Mouse (Mus musculus) CH12.LX (cell line): Measurements from ENCODE around the gene Kcnc2. TPM values are rescaled to one million over a fixed set of nuclear protein-coding genes. Genes with fewer than 3 reads are reported as not detected.

ENCODE experiments used
- DNase-seq: peaks from one replicate; pipeline ENCODE4 v3.0.0-alpha.2; 2013; ENCODE audit errors: extremely low read depth
- H3K27ac ChIP-seq: 2 replicates; pipeline ENCODE4 v1.5.1; 2012; ENCODE audit warnings: low read depth, mild to moderate bottlenecking, control low read depth, moderate library complexity; ENCODE audit not compliant: insufficient read depth
- H3K27me3 ChIP-seq: replicated peaks from 2 replicates; pipeline ENCODE3; 2012; ENCODE audit warnings: inconsistent platforms
- H3K36me3 ChIP-seq, 2 experiments: replicated peaks in 1 of 2; 2 replicates each; pipeline versions ENCODE3 to v1.6.1; 2012; ENCODE audit warnings: inconsistent platforms in 1 of 2, low read length in 1 of 2, mild to moderate bottlenecking in 1 of 2, mixed read lengths in 1 of 2, moderate library complexity in 1 of 2; ENCODE audit not compliant: control insufficient read depth in 1 of 2, insufficient read depth in 1 of 2
- H3K4me1 ChIP-seq, 2 experiments: 2 replicates each; pipeline ENCODE4 v1.6.1; 2012; ENCODE audit warnings: inconsistent platforms in 1 of 2, moderate library complexity in 1 of 2; ENCODE audit not compliant: insufficient read depth in 2 of 2, control insufficient read depth in 1 of 2
- H3K4me2 ChIP-seq: 2 replicates; pipeline ENCODE4 v1.6.1; 2012; ENCODE audit warnings: low read depth, mild to moderate bottlenecking, control low read depth; ENCODE audit not compliant: poor library complexity, insufficient read depth, severe bottlenecking
- H3K4me3 ChIP-seq, 3 experiments: fragments of 150-350 bp in 1 of 3; sonication (generic) in 1 of 3; replicated peaks in 1 of 3; 2 replicates each; pipeline versions ENCODE3 to v1.5.1; 2011 to 2012; ENCODE audit warnings: low read depth in 2 of 3, low read length in 2 of 3, mild to moderate bottlenecking in 2 of 3, moderate library complexity in 2 of 3, control low read depth in 1 of 3, improper control_type of control experiment in 1 of 3, inconsistent platforms in 1 of 3, mixed read lengths in 1 of 3; ENCODE audit not compliant: poor library complexity in 1 of 3
- H3K79me2 ChIP-seq: replicated peaks from 2 replicates; pipeline ENCODE4 v1.6.1; 2012; ENCODE audit warnings: mild to moderate bottlenecking, moderate library complexity; ENCODE audit not compliant: control insufficient read depth, poor library complexity, insufficient read depth, severe bottlenecking; ENCODE audit errors: extremely low read depth
- H3K9ac ChIP-seq: 2 replicates; pipeline ENCODE4 v1.6.1; 2012; ENCODE audit warnings: low read depth, mild to moderate bottlenecking, control low read depth, moderate library complexity; ENCODE audit not compliant: insufficient read depth
- H3K9me3 ChIP-seq: replicated peaks from 2 replicates; pipeline ENCODE3; 2012; ENCODE audit warnings: low read length, inconsistent platforms, mixed read lengths
- BHLHE40 ChIP-seq: IDR thresholded peaks from 2 replicates; pipeline ENCODE4 v1.6.1; 2011; ENCODE audit warnings: mild to moderate bottlenecking, low read depth, low read length, improper control_type of control experiment
- CHD2 ChIP-seq: IDR thresholded peaks from 2 replicates; pipeline ENCODE4 v1.6.1; 2011; ENCODE audit warnings: low read length, improper control_type of control experiment
- CTCF ChIP-seq, 2 experiments: IDR thresholded peaks in 1 of 2; conservative IDR thresholded peaks in 1 of 2; 2 replicates each; pipeline ENCODE4 v1.5.1; 2011 to 2012; ENCODE audit warnings: low read depth in 2 of 2, low read length in 2 of 2, improper control_type of control experiment in 1 of 2, inconsistent platforms in 1 of 2, mild to moderate bottlenecking in 1 of 2, moderate library complexity in 1 of 2
- ELF1 ChIP-seq: IDR thresholded peaks from 2 replicates; pipeline ENCODE4 v1.6.1; 2014; ENCODE audit warnings: low read depth, mild to moderate bottlenecking, inconsistent platforms, low read length, improper control_type of control experiment
- GABPA ChIP-seq: IDR thresholded peaks from 2 replicates; pipeline ENCODE4 v1.6.1; 2012; ENCODE audit warnings: low read depth, low read length, improper control_type of control experiment, inconsistent platforms; ENCODE audit not compliant: insufficient replicate concordance
- JUN ChIP-seq: IDR thresholded peaks from 2 replicates; pipeline ENCODE4 v1.6.1; 2011; ENCODE audit warnings: low read depth, mild to moderate bottlenecking, low read length, improper control_type of control experiment, moderate library complexity; ENCODE audit not compliant: insufficient read depth
- MAFK ChIP-seq: IDR thresholded peaks from 2 replicates; pipeline ENCODE4 v1.6.1; 2011; ENCODE audit warnings: low read length, improper control_type of control experiment; ENCODE audit not compliant: insufficient replicate concordance
- MAZ ChIP-seq: IDR thresholded peaks from 2 replicates; pipeline ENCODE4 v1.6.1; 2012; ENCODE audit warnings: low read depth, mild to moderate bottlenecking, inconsistent platforms, low read length, improper control_type of control experiment, moderate library complexity
- MXI1 ChIP-seq: IDR thresholded peaks from 2 replicates; pipeline ENCODE4 v1.6.1; 2011; ENCODE audit warnings: mild to moderate bottlenecking, low read depth, low read length, improper control_type of control experiment
- MYC ChIP-seq: IDR thresholded peaks from 2 replicates; pipeline ENCODE4 v1.6.1; 2011; ENCODE audit warnings: low read depth, mild to moderate bottlenecking, improper control_type of control experiment, low read length
- NELFE ChIP-seq: IDR thresholded peaks from 2 replicates; pipeline ENCODE4 v1.6.1; 2011; ENCODE audit warnings: low read depth, low read length, improper control_type of control experiment
- NRF1 ChIP-seq: IDR thresholded peaks from 2 replicates; pipeline ENCODE4 v1.6.1; 2014; ENCODE audit warnings: low read depth, mild to moderate bottlenecking, inconsistent platforms, low read length, improper control_type of control experiment, moderate library complexity
- PAX5 ChIP-seq: IDR thresholded peaks from 2 replicates; pipeline ENCODE4 v1.6.1; 2012; ENCODE audit warnings: low read length, inconsistent platforms, mixed read lengths
- RCOR1 ChIP-seq: conservative IDR thresholded peaks from 2 replicates; pipeline ENCODE4 v1.6.1; 2012; ENCODE audit warnings: low read depth, mild to moderate bottlenecking, inconsistent platforms, low read length, improper control_type of control experiment
- SIN3A ChIP-seq: IDR thresholded peaks from 2 replicates; pipeline ENCODE4 v1.6.1; 2012; ENCODE audit warnings: low read length, improper control_type of control experiment, inconsistent platforms
- SMC3 ChIP-seq: IDR thresholded peaks from 2 replicates; pipeline ENCODE4 v1.6.1; 2011; ENCODE audit warnings: low read depth, low read length, improper control_type of control experiment
- TBP ChIP-seq: conservative IDR thresholded peaks from 2 replicates; pipeline ENCODE4 v1.6.1; 2011; ENCODE audit warnings: low read depth, low read length, improper control_type of control experiment
- TCF12 ChIP-seq: IDR thresholded peaks from 2 replicates; pipeline ENCODE4 v1.6.1; 2014; ENCODE audit warnings: low read depth, mild to moderate bottlenecking, inconsistent platforms, low read length, improper control_type of control experiment
- USF1 ChIP-seq: IDR thresholded peaks from 2 replicates; pipeline ENCODE4 v1.6.1; 2014; ENCODE audit warnings: low read depth, mild to moderate bottlenecking, inconsistent platforms, low read length, improper control_type of control experiment
- USF2 ChIP-seq: conservative IDR thresholded peaks from 2 replicates; pipeline ENCODE4 v1.6.1; 2011; ENCODE audit warnings: low read depth, low read length, improper control_type of control experiment
- ZC3H11A ChIP-seq: IDR thresholded peaks from 2 replicates; pipeline ENCODE4 v1.6.1; 2012; ENCODE audit warnings: low read depth, mild to moderate bottlenecking, inconsistent platforms, low read length, improper control_type of control experiment
- ZKSCAN1 ChIP-seq: IDR thresholded peaks from 2 replicates; pipeline ENCODE4 v1.6.1; 2012; ENCODE audit warnings: low read depth, inconsistent platforms, low read length, improper control_type of control experiment, borderline replicate concordance
- ZMIZ1 ChIP-seq: IDR thresholded peaks from 2 replicates; pipeline ENCODE4 v1.6.1; 2012; ENCODE audit warnings: low read depth, mild to moderate bottlenecking, inconsistent platforms, low read length, improper control_type of control experiment
- dilution Hi-C: fragments of 300-500 bp; cut with MboI; formaldehyde crosslinking; loops from 2 replicates; pipeline ENCODE4 v1.14.3; 2020; ENCODE audit warnings: low sequenced_read_pairs; ENCODE audit not compliant: extremely low pct_unique_long_range_greater_than_20kb, extremely low pct_ligation_motif_present
- in situ Hi-C: fragments of 300-500 bp; cut with MboI; formaldehyde crosslinking; loops from 3 replicates; pipeline ENCODE4 v1.14.3; 2019; ENCODE audit warnings: low sequenced_read_pairs, low pct_ligation_motif_present, low pct_unique_long_range_greater_than_20kb, mixed read lengths
- polyA plus RNA-seq: library from polyadenylated mRNA; unstranded; fragments of >175 nt; gene quantifications from 2 replicates; pipeline ENCODE4 v1.2.1, GENCODE M21; 2012; ENCODE audit warnings: low read depth; ENCODE audit not compliant: insufficient read length
- total RNA-seq, 2 experiments: library from RNA; depleted of rRNA; stranded (reverse); fragments of 300-350 nt in 1 of 2; fragments of >200 nt in 1 of 2; gene quantifications; 2 replicates each; pipeline ENCODE4 v1.2.3; 2012 to 2014

Kcnc2 gene
- total and polyA plus RNA-seq, 3 experiments = not detected

DNA sequence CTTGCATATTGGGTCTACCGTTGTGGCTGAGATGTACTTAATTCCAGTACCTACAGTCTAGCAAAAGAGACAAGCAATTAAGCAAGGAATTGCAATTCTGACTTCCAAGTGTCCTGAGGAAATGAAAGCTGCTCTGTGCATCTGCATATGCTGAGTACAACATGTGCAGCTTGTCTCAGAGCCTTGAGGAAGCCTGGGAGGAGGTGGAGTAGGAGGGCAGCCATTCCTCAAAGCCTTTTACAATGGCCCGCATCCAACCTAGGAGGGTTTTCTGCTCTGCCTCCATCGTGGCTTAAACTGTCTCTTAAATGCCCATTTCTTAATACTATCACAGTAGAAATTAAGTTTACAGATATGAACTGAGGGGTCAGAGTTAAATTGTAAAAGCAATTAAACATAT is 7.5 kb upstream of the Kcnc2 start:
- no peaks in the 10 kb centered on the region for H3K4me1 ChIP-seq
- H3K79me2 ChIP-seq = no peaks in the 10 kb centered on the region
- in situ Hi-C loops = no loop called here
- dilution Hi-C loops = no loop called here
- no peak overlapping the region for H3K4me2 ChIP-seq
- no peaks in the 10 kb centered on the region for H3K9me3 ChIP-seq
- no peak overlapping the region for H3K4me3 ChIP-seq
- no peak overlapping the region for H3K9ac ChIP-seq
- TF ChIP-seq USF2 (no peak), TBP (no peak), MYC (no peak), NRF1 (no peak), PAX5 (no peak), CHD2 (no peak), ZKSCAN1 (no peak), GABPA (no peak), MAFK (no peak), MXI1 (no peak), BHLHE40 (no peak), MAZ (no peak), ZMIZ1 (no peak), NELFE (no peak), CTCF (conservative IDR thresholded peaks at IDR 0.05 in 1 of 2, IDR thresholded peaks at IDR 0.05 in 1 of 2; ENCODE audit: low read depth in 2 of 2, low read length in 2 of 2) (no peak), SIN3A (no peak), RCOR1 (no peak), TCF12 (no peak), ELF1 (no peak), USF1 (no peak)
- no peaks in the 10 kb centered on the region for H3K36me3 ChIP-seq
- H3K27me3 ChIP-seq = no peaks in the 10 kb centered on the region
- no peak overlapping the region for H3K27ac ChIP-seq
- no peak for DNase-seq

DNA sequence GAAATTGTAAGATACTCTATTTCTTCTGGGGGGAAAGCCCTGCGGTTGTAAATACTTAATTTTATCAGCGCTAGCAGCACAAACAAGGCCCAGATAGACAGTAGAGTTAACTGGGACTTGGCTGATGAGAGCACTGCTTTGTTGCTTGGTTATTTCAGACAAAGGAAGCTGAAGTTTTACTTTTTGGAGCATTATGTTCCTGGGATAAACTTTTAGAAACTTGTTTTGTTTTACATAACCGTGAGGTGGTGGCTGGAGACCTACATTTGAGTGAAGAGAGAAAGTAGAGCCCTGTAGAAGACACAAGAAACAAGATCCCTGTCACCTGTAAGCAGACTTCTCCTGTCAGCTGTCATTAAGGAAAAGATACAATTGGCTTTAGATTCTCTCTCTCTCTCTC is 1.4 kb upstream of the Kcnc2 start:
- Histone ChIP-seq H3K27me3 (no peaks in the 10 kb centered on the region), H3K27ac (no peak overlapping the region), H3K36me3 (no peaks in the 10 kb centered on the region), H3K9me3 (no peaks in the 10 kb centered on the region), H3K9ac (no peak overlapping the region), H3K4me3 (no peak overlapping the region), H3K4me2 (no peak overlapping the region), H3K79me2 (no peaks in the 10 kb centered on the region), H3K4me1 (no peaks in the 10 kb centered on the region)
- TF ChIP-seq CHD2 = no peak
- TF ChIP-seq ZC3H11A = no peak
- TF ChIP-seq GABPA = no peak
- no peak for TF ChIP-seq RCOR1
- TF ChIP-seq JUN = no peak
- no peak for TF ChIP-seq SMC3
- dilution Hi-C loops = no loop called here
- DNase-seq = no peak
- in situ Hi-C loops = no loop called here
